Mouse (Mus musculus) spleen, postnatal 14 days (tissue): Measurements from ENCODE around the gene Pkd2.

Experiments
- DNase-seq, 2 experiments: peaks; one replicate each; pipeline ENCODE4 v3.0.0; 2021 to 2022; ENCODE audit warnings: low spot score in 2 of 2

Gene Pkd2

GRCm38 (mm10) chr5:104465731-104466130, 6.5 kb downstream of the Pkd2 start:
- DNase-seq = no peak

- no peak for DNase-seq
These were observed 7.6 kb downstream of the Pkd2 start for GRCm38 (mm10) chr5:104466816-104467215.

- no peak for DNase-seq
These were observed 9.3 kb downstream of the Pkd2 start for GRCm38 (mm10) chr5:104468586-104468985.

- DNase-seq = no peak
These were observed 11.7 kb downstream of the Pkd2 start for GRCm38 (mm10) chr5:104470981-104471391.

- no peak for DNase-seq
These were observed 13.1 kb downstream of the Pkd2 start for GRCm38 (mm10) chr5:104472371-104472770.

- DNase-seq = no peak
These were observed 21.1 kb downstream of the Pkd2 start for GRCm38 (mm10) chr5:104480367-104480766.

GRCm38 (mm10) chr5:104482856-104483255, 23.6 kb downstream of the Pkd2 start:
- no peak for DNase-seq

- no peak for DNase-seq
These were observed 32.3 kb downstream of the Pkd2 start for GRCm38 (mm10) chr5:104491561-104491960.

- no peak for DNase-seq
These were observed 45.6 kb downstream of the Pkd2 start for GRCm38 (mm10) chr5:104504883-104505282.

GRCm38 (mm10) chr5:104507829-104508194, 48.6 kb downstream of the Pkd2 start:
- DNase-seq = no peak

GRCm38 (mm10) chr5:104508195-104508891, 49.1 kb downstream of the Pkd2 start, which contains the start of gene BC005561:
Gene BC005561, plus strand, starts transcription at chr5:104508352.
- DNase-seq = peak; percentile 38 to 60

GRCm38 (mm10) chr5:104511211-104511610, 52.0 kb downstream of the Pkd2 start:
- DNase-seq = no peak

GRCm38 (mm10) chr5:104538612-104539011, 79.4 kb downstream of the Pkd2 start:
- no peak for DNase-seq

- DNase-seq = no peak
These were observed 80.1 kb downstream of the Pkd2 start for GRCm38 (mm10) chr5:104539331-104539730.
